Mouse (Mus musculus): ENCODE results near the gene Lrmda.

- TF ChIP-seq CTCF (IDR thresholded peaks at IDR 0.05; ENCODE audit: extremely low read depth, insufficient read depth, low read length) (no peak), POLR2A (IDR thresholded peaks at IDR 0.05; ENCODE audit: extremely low read depth, insufficient read depth, low read length) (no peak)
These were observed 426.5 kb downstream of the Lrmda start for GRCm38 (mm10) chr14:22445841-22446570.
